Mouse (Mus musculus) MEL (cell line): ENCODE measurements around the gene Msrb1. TPM values are rescaled to one million over a fixed set of nuclear protein-coding genes. Genes with fewer than 3 reads are reported as not detected.
"Not testable (repeated sequence)": the region's sequence is repeated elsewhere in the genome, so short reads cannot be mapped to it uniquely, and the experiment has no call there.

ENCODE experiments used
- DNase-seq: peaks from one replicate; pipeline ENCODE4 v3.0.0; 2011; ENCODE audit warnings: low read depth, low spot score
- H3K27ac ChIP-seq: 2 replicates; pipeline ENCODE4 v1.5.1; 2012; ENCODE audit warnings: low read depth, mild to moderate bottlenecking, control low read depth, low read length, moderate library complexity; ENCODE audit not compliant: control insufficient read depth
- H3K27me3 ChIP-seq, 2 experiments: fragments of 150-350 bp in 1 of 2; sonication (generic) in 1 of 2; 2 replicates each; pipeline ENCODE4 v1.6.1; 2012; ENCODE audit warnings: low read length in 2 of 2, mild to moderate bottlenecking in 2 of 2, improper control_type of control experiment in 1 of 2, moderate library complexity in 1 of 2; ENCODE audit not compliant: insufficient read depth in 2 of 2, control insufficient read depth in 1 of 2
- H3K36me3 ChIP-seq, 2 experiments: 2 replicates each; pipeline ENCODE4 v1.6.1; 2012 to 2014; ENCODE audit warnings: low read length in 2 of 2, improper control_type of control experiment in 1 of 2, inconsistent platforms in 1 of 2, mild to moderate bottlenecking in 1 of 2; ENCODE audit not compliant: insufficient read depth in 2 of 2, control insufficient read depth in 1 of 2
- H3K4me1 ChIP-seq, 2 experiments: fragments of 150-350 bp in 1 of 2; sonication (generic) in 1 of 2; 2 replicates each; pipeline ENCODE4 v1.6.1; 2012; ENCODE audit warnings: low read length in 2 of 2, improper control_type of control experiment in 1 of 2, mild to moderate bottlenecking in 1 of 2; ENCODE audit not compliant: insufficient read depth in 2 of 2, control insufficient read depth in 1 of 2
- H3K4me3 ChIP-seq, 2 experiments: fragments of 150-350 bp in 1 of 2; sonication (generic) in 1 of 2; 2 replicates each; pipeline ENCODE4 v1.5.1; 2012; ENCODE audit warnings: low read depth in 2 of 2, low read length in 2 of 2, mild to moderate bottlenecking in 2 of 2, moderate library complexity in 2 of 2, control low read depth in 1 of 2, improper control_type of control experiment in 1 of 2; ENCODE audit not compliant: control insufficient read depth in 1 of 2, insufficient read depth in 1 of 2
- H3K79me2 ChIP-seq: 2 replicates; pipeline ENCODE4 v1.6.1; 2012; ENCODE audit warnings: mild to moderate bottlenecking, low read length, moderate library complexity; ENCODE audit not compliant: control insufficient read depth, poor library complexity, insufficient read depth
- H3K9ac ChIP-seq: 2 replicates; pipeline ENCODE4 v1.6.1; 2012; ENCODE audit warnings: low read depth, mild to moderate bottlenecking, control low read depth, low read length, moderate library complexity; ENCODE audit not compliant: control insufficient read depth, poor library complexity, severe bottlenecking
- H3K9me3 ChIP-seq: fragments of 150-350 bp; sonication (generic); replicated peaks from 2 replicates; pipeline ENCODE4 v1.6.1; 2012; ENCODE audit warnings: mild to moderate bottlenecking, low read length, improper control_type of control experiment, moderate library complexity; ENCODE audit not compliant: insufficient read depth
- CHD2 ChIP-seq: IDR thresholded peaks from 2 replicates; pipeline ENCODE4 v1.6.1; 2011; ENCODE audit warnings: low read length, improper control_type of control experiment
- ELF1 ChIP-seq: IDR thresholded peaks from 2 replicates; pipeline ENCODE4 v1.6.1; 2014; ENCODE audit warnings: low read depth, mild to moderate bottlenecking, inconsistent platforms, low read length, improper control_type of control experiment, moderate library complexity
- EP300 ChIP-seq, 2 experiments: IDR thresholded peaks; 2 replicates each; pipeline ENCODE4 v1.6.1; 2011; ENCODE audit warnings: improper control_type of control experiment in 2 of 2, low read length in 2 of 2, low read depth in 1 of 2, mild to moderate bottlenecking in 1 of 2
- ETS1 ChIP-seq: IDR thresholded peaks from 2 replicates; pipeline ENCODE4 v1.6.1; 2012; ENCODE audit warnings: low read depth, mild to moderate bottlenecking, inconsistent platforms, low read length, improper control_type of control experiment, moderate library complexity
- GABPA ChIP-seq: IDR thresholded peaks from 2 replicates; pipeline ENCODE4 v1.6.1; 2012; ENCODE audit warnings: low read depth, mild to moderate bottlenecking, inconsistent platforms, low read length, improper control_type of control experiment, moderate library complexity
- GATA1 ChIP-seq: IDR thresholded peaks from 2 replicates; pipeline ENCODE4 v1.6.1; 2011; ENCODE audit warnings: low read depth, low read length, improper control_type of control experiment
- HCFC1 ChIP-seq: IDR thresholded peaks from 2 replicates; pipeline ENCODE4 v1.6.1; 2012; ENCODE audit warnings: low read depth, mild to moderate bottlenecking, inconsistent platforms, low read length, improper control_type of control experiment, moderate library complexity
- KAT2A ChIP-seq: conservative IDR thresholded peaks from 2 replicates; pipeline ENCODE4 v1.6.1; 2012; ENCODE audit warnings: low read depth, low read length, improper control_type of control experiment, inconsistent platforms
- MXI1 ChIP-seq: IDR thresholded peaks from 2 replicates; pipeline ENCODE4 v1.6.1; 2011; ENCODE audit warnings: mild to moderate bottlenecking, low read depth, low read length, improper control_type of control experiment
- MYC ChIP-seq: IDR thresholded peaks from 2 replicates; pipeline ENCODE4 v1.6.1; 2011; ENCODE audit warnings: low read depth, mild to moderate bottlenecking, low read length, improper control_type of control experiment, moderate library complexity
- POLR2A ChIP-seq, 2 experiments: IDR thresholded peaks; 2 replicates each; pipeline ENCODE4 v1.6.1; 2011 to 2012; ENCODE audit warnings: low read length in 2 of 2, mild to moderate bottlenecking in 2 of 2, control low read depth in 1 of 2, improper control_type of control experiment in 1 of 2, low read depth in 1 of 2, moderate library complexity in 1 of 2; ENCODE audit not compliant: control insufficient read depth in 1 of 2, insufficient read depth in 1 of 2, poor library complexity in 1 of 2
- SIN3A ChIP-seq: IDR thresholded peaks from 2 replicates; pipeline ENCODE4 v1.6.1; 2012; ENCODE audit warnings: low read length, improper control_type of control experiment, inconsistent platforms
- SMC3 ChIP-seq: IDR thresholded peaks from 2 replicates; pipeline ENCODE4 v1.6.1; 2011; ENCODE audit warnings: low read depth, low read length, improper control_type of control experiment
- TCF12 ChIP-seq: IDR thresholded peaks from 2 replicates; pipeline ENCODE4 v1.6.1; 2014; ENCODE audit warnings: low read depth, mild to moderate bottlenecking, inconsistent platforms, low read length, improper control_type of control experiment, moderate library complexity
- ZC3H11A ChIP-seq: IDR thresholded peaks from 2 replicates; pipeline ENCODE4 v1.6.1; 2012; ENCODE audit warnings: low read depth, mild to moderate bottlenecking, inconsistent platforms, low read length, improper control_type of control experiment
- polyA plus RNA-seq, 2 experiments: library from polyadenylated mRNA; stranded (reverse) in 1 of 2; unstranded in 1 of 2; fragments of >175 nt in 1 of 2; fragments of >200 nt in 1 of 2; gene quantifications; 2 replicates each; pipeline versions ENCODE4 v1.2.1 to v1.2.4; 2012; ENCODE audit warnings: low replicate concordance in 2 of 2, low read depth in 1 of 2; ENCODE audit not compliant: insufficient read length in 2 of 2, insufficient read depth in 1 of 2, missing spikeins in 1 of 2
- total RNA-seq: library from RNA; depleted of rRNA; stranded (reverse); fragments of 300-350 nt; gene quantifications from 2 replicates; pipeline ENCODE4 v1.2.3, GENCODE M21; 2012

Msrb1 gene
- total and polyA plus RNA-seq, 3 experiments, result 31.9 to 58.6 TPM; not detected in 1

GRCm38 (mm10) chr17:24719494-24720222, 16.8 kb upstream of the Msrb1 start (continued):
- TF ChIP-seq SMC3, result no peak
- peak; percentile 94 for TF ChIP-seq ELF1
- TF ChIP-seq ETS1, result peak; percentile 17; the same call in 1 of the 2 replicates
- TF ChIP-seq SIN3A, result peak; percentile 89
- TF ChIP-seq MXI1, result peak; percentile 91
- TF ChIP-seq CHD2, result peak; percentile 96
- no peak for TF ChIP-seq GABPA
- peak; percentile 95 for TF ChIP-seq HCFC1
- TF ChIP-seq ZC3H11A, result no peak
- TF ChIP-seq KAT2A, result peak; percentile 72

GRCm38 (mm10) chr17:24720616-24721015, 15.8 kb upstream of the Msrb1 start:
- peaks cover 0 to 10% of the 10 kb centered on the region in 2 experiments; a peak in 2 of 4 replicates for H3K4me1 ChIP-seq
- TF ChIP-seq POLR2A (IDR thresholded peaks at IDR 0.05; ENCODE audit: control insufficient read depth in 1 of 2, insufficient read depth in 1 of 2, low read depth in 1 of 2, low read length in 2 of 2, poor library complexity in 1 of 2), result 0 out of 4 replicates have a peak, but pooled peaks of 1 of the 2 experiments have one; percentile 35
- TF ChIP-seq, all 39 proteins: peak for 1; not testable (repeated sequence) for 38
- Histone ChIP-seq H3K9ac (peak overlapping the region; percentile 86), H3K4me3 (peak overlapping the region; percentile 36 to 70), H3K79me2 (peaks cover 51% of the 10 kb centered on the region), H3K27ac (peak overlapping the region; percentile 87), H3K36me3 (peaks cover 5 to 13% of the 10 kb centered on the region in 2 experiments; a peak in 3 of 4 replicates)
- H3K27me3 ChIP-seq, H3K9me3 ChIP-seq: not testable (repeated sequence)
- DNase-seq, result peak; percentile 50

- Histone ChIP-seq H3K27ac (peak overlapping the region; percentile 65), H3K79me2 (peaks cover 51% of the 10 kb centered on the region), H3K9ac (peak overlapping the region; percentile 79), H3K4me1 (peaks cover 0 to 14% of the 10 kb centered on the region in 2 experiments; a peak in 3 of 4 replicates), H3K36me3 (peaks cover 5 to 15% of the 10 kb centered on the region in 2 experiments; a peak in 3 of 4 replicates), H3K4me3 (peak overlapping the region; percentile 69 to 70)
- H3K27me3 ChIP-seq, H3K9me3 ChIP-seq: not testable (repeated sequence)
- DNase-seq, result peak; percentile 57
- 0 out of 2 replicates have a peak, but pooled peaks have one; percentile 33 for TF ChIP-seq MYC
- peak; percentile 57; the same call in 1 of the 2 replicates for TF ChIP-seq SIN3A
- TF ChIP-seq TCF12, result 0 out of 2 replicates have a peak, but pooled peaks have one; percentile 26
- peak; percentile 49; the same call in 1 of the 2 replicates for TF ChIP-seq MXI1
- peak in 1 of 2 experiments; percentile 44; a peak in 1 of 4 replicates for TF ChIP-seq EP300 (IDR thresholded peaks at IDR 0.05; ENCODE audit: low read depth in 1 of 2, low read length in 2 of 2)
- 0 out of 2 replicates have a peak, but pooled peaks have one; percentile 19 for TF ChIP-seq ETS1
- peak; percentile 79 for TF ChIP-seq GATA1
- 0 out of 2 replicates have a peak, but pooled peaks have one; percentile 12 for TF ChIP-seq HCFC1
Observed at GRCm38 (mm10) chr17:24721383-24721955, 15.0 kb upstream of the Msrb1 start.
